Mouse (Mus musculus): ENCODE data around the gene Apopt1. TPM values are rescaled to one million over a fixed set of nuclear protein-coding genes. Genes with fewer than 3 reads are reported as not detected.

Gene Apopt1
- polyA plus RNA-seq, 1 experiment = 54.6 TPM

- peaks cover 19% of the 10 kb centered on the region for H3K36me3 ChIP-seq (ENCODE audit: control insufficient read depth, insufficient read depth)
- TF ChIP-seq MAX (IDR thresholded peaks at IDR 0.05; ENCODE audit: low read depth) (no peak), POLR2A (IDR thresholded peaks at IDR 0.05; ENCODE audit: insufficient read length, low read depth) (no peak), E2F4 (IDR thresholded peaks at IDR 0.05; ENCODE audit: insufficient read depth) (no peak), TCF3 (IDR thresholded peaks at IDR 0.05; ENCODE audit: insufficient read length, low read depth) (no peak), POLR2AphosphoS2 (IDR thresholded peaks at IDR 0.05; ENCODE audit: insufficient read length, low read depth) (no peak), MYOG (IDR thresholded peaks at IDR 0.05; ENCODE audit: control insufficient read depth in 1 of 3, insufficient read depth in 1 of 3, insufficient read length in 2 of 3, low read depth in 2 of 3) (no peak), TCF12 (IDR thresholded peaks at IDR 0.05; ENCODE audit: insufficient read depth, poor library complexity, severe bottlenecking) (no peak), CEBPB (IDR thresholded peaks at IDR 0.05; ENCODE audit: insufficient read depth, poor library complexity, severe bottlenecking) (no peak)
- H3K27me3 ChIP-seq (ENCODE audit: control insufficient read depth, insufficient read depth, insufficient read length) = no peaks in the 10 kb centered on the region
- no peak overlapping the region for H3K4me3 ChIP-seq
- no peaks in the 10 kb centered on the region for H3K79me2 ChIP-seq (ENCODE audit: control insufficient read depth, insufficient read depth)
- H3ac ChIP-seq (ENCODE audit: control insufficient read depth, insufficient read length) = no peak overlapping the region
- H3K4me2 ChIP-seq (ENCODE audit: low read depth) = no peak overlapping the region
Observed at GRCm38 (mm10) chr12:111800459-111801183, 87.6 kb downstream of the Apopt1 start.

GRCm38 (mm10) chr12:111803538-111803937, 90.5 kb downstream of the Apopt1 start:
- H3K27me3 ChIP-seq (ENCODE audit: control insufficient read depth, insufficient read depth, insufficient read length) = no peaks in the 10 kb centered on the region
- no peaks in the 10 kb centered on the region for H3K79me2 ChIP-seq (ENCODE audit: control insufficient read depth, insufficient read depth)
- H3K4me3 ChIP-seq = no peak overlapping the region
- no peak overlapping the region for H3ac ChIP-seq (ENCODE audit: control insufficient read depth, insufficient read length)
- H3K36me3 ChIP-seq (ENCODE audit: control insufficient read depth, insufficient read depth) = peaks cover 16% of the 10 kb centered on the region
- TF ChIP-seq E2F4 (IDR thresholded peaks at IDR 0.05; ENCODE audit: insufficient read depth) (no peak), TCF3 (IDR thresholded peaks at IDR 0.05; ENCODE audit: insufficient read length, low read depth) (peak; percentile 15), SRF (IDR thresholded peaks at IDR 0.05; ENCODE audit: control insufficient read depth, insufficient read length, low read depth) (no peak), MYOD1 (IDR thresholded peaks at IDR 0.05; ENCODE audit: control insufficient read depth in 1 of 3, insufficient read length in 2 of 3, low read depth in 2 of 3) (peak in 2 of 3 experiments; percentile 54 to 67), POLR2AphosphoS2 (IDR thresholded peaks at IDR 0.05; ENCODE audit: insufficient read length, low read depth) (peak; percentile 71), TCF12 (IDR thresholded peaks at IDR 0.05; ENCODE audit: insufficient read depth, poor library complexity, severe bottlenecking) (no peak), REST (IDR thresholded peaks at IDR 0.05; ENCODE audit: insufficient read depth, insufficient read length) (no peak), CEBPB (IDR thresholded peaks at IDR 0.05; ENCODE audit: insufficient read depth, poor library complexity, severe bottlenecking) (no peak), MAX (IDR thresholded peaks at IDR 0.05; ENCODE audit: low read depth) (no peak), USF1 (IDR thresholded peaks at IDR 0.05; ENCODE audit: low read depth) (no peak), MYOG (IDR thresholded peaks at IDR 0.05; ENCODE audit: control insufficient read depth in 1 of 3, insufficient read depth in 1 of 3, insufficient read length in 2 of 3, low read depth in 2 of 3) (peak in 2 of 3 experiments; percentile 52 to 73), POLR2A (IDR thresholded peaks at IDR 0.05; ENCODE audit: insufficient read length, low read depth) (peak; percentile 18)
- no peak overlapping the region for H3K4me2 ChIP-seq (ENCODE audit: low read depth)

Other genes starting within 250 kb of the Apopt1 start
- 1.5 TPM for gene Gm266, start 227.4 kb upstream of the Apopt1 start, polyA plus RNA-seq (2012; fragmentation: generic; extraction: Trizol)
- 57.6 TPM for gene Eif5, start 175.2 kb upstream of the Apopt1 start, polyA plus RNA-seq (2012; fragmentation: generic; extraction: Trizol)
- 42.1 TPM for gene Mark3, start 138.7 kb upstream of the Apopt1 start, polyA plus RNA-seq (2012; fragmentation: generic; extraction: Trizol)
- 670 TPM for gene Ckb, start 40.9 kb upstream of the Apopt1 start, polyA plus RNA-seq (2012; fragmentation: generic; extraction: Trizol)
- 17.7 TPM for gene Trmt61a, start 35.2 kb upstream of the Apopt1 start, polyA plus RNA-seq (2012; fragmentation: generic; extraction: Trizol)
- 20.3 TPM for gene Bag5, start within 50 bp of the Apopt1 start, polyA plus RNA-seq (2012; fragmentation: generic; extraction: Trizol)
- gene Klc1, start 45.6 kb downstream of the Apopt1 start, polyA plus RNA-seq (2012; fragmentation: generic; extraction: Trizol) = 252 TPM
- gene Xrcc3, start 100.6 kb downstream of the Apopt1 start, polyA plus RNA-seq (2012; fragmentation: generic; extraction: Trizol) = 4.9 TPM
- 77.7 TPM for gene Zfyve21, start 100.9 kb downstream of the Apopt1 start, polyA plus RNA-seq (2012; fragmentation: generic; extraction: Trizol)
- gene Ppp1r13b, start 194.8 kb downstream of the Apopt1 start, polyA plus RNA-seq (2012; fragmentation: generic; extraction: Trizol) = 7.4 TPM

Data from myocyte (in vitro differentiated cells).